Mouse (Mus musculus) heart, embryonic 14.5 days (tissue): Measurements from ENCODE around the gene Dyrk2. TPM values are rescaled to one million over a fixed set of nuclear protein-coding genes. Genes with fewer than 3 reads are reported as not detected.

Experiments
- ATAC-seq: fragments of 200-750 bp; cut with Nextera tagmentation; 2 replicates; pipeline ENCODE4 v1.8.0; 2017; ENCODE audit warnings: low read depth, moderate TSS enrichment; ENCODE audit not compliant: insufficient number of reproducible peaks, insufficient read depth, low FRiP score
- H3K27ac ChIP-seq, 2 experiments: fragments of 200-500 bp in 1 of 2; fragments of 300-500 bp in 1 of 2; sonication (generic) in 1 of 2; replicated peaks in 1 of 2; 2 replicates each; pipeline ENCODE4 v1.5.1; 2012 to 2014; ENCODE audit warnings: low read depth in 2 of 2, low read length in 2 of 2, control low read depth in 1 of 2, mild to moderate bottlenecking in 1 of 2, mixed read lengths in 1 of 2; ENCODE audit not compliant: control insufficient read depth in 1 of 2, insufficient read depth in 1 of 2
- H3K27me3 ChIP-seq: fragments of 300-500 bp; sonication (generic); 2 replicates; pipeline ENCODE4 v1.6.1; 2014; ENCODE audit warnings: mild to moderate bottlenecking, low read length, control low read depth; ENCODE audit not compliant: control insufficient read depth, insufficient read depth
- H3K36me3 ChIP-seq: fragments of 300-500 bp; sonication (generic); 2 replicates; pipeline ENCODE4 v1.6.1; 2014; ENCODE audit warnings: mild to moderate bottlenecking, control low read depth, low read length, mixed read lengths; ENCODE audit not compliant: control insufficient read depth, insufficient read depth
- H3K4me1 ChIP-seq, 2 experiments: fragments of 200-500 bp in 1 of 2; fragments of 300-500 bp in 1 of 2; sonication (generic) in 1 of 2; 2 replicates each; pipeline ENCODE4 v1.6.1; 2012 to 2014; ENCODE audit warnings: low read length in 2 of 2, control low read depth in 1 of 2, mixed read lengths in 1 of 2; ENCODE audit not compliant: control insufficient read depth in 2 of 2, insufficient read depth in 2 of 2
- H3K4me2 ChIP-seq: fragments of 300-500 bp; sonication (generic); 2 replicates; pipeline ENCODE4 v1.6.1; 2014; ENCODE audit warnings: mild to moderate bottlenecking, low read length
- H3K4me3 ChIP-seq, 2 experiments: fragments of 200-500 bp in 1 of 2; fragments of 300-500 bp in 1 of 2; sonication (generic) in 1 of 2; 2 replicates each; pipeline ENCODE4 v1.5.1; 2012 to 2014; ENCODE audit warnings: low read length in 2 of 2, mild to moderate bottlenecking in 2 of 2, control low read depth in 1 of 2, low read depth in 1 of 2, moderate library complexity in 1 of 2; ENCODE audit not compliant: control insufficient read depth in 1 of 2, insufficient read depth in 1 of 2
- H3K9ac ChIP-seq: fragments of 300-500 bp; sonication (generic); 2 replicates; pipeline ENCODE4 v1.6.1; 2014; ENCODE audit warnings: mild to moderate bottlenecking, low read length
- H3K9me3 ChIP-seq: fragments of 300-500 bp; sonication (generic); 2 replicates; pipeline ENCODE4 v1.6.1; 2016; ENCODE audit warnings: low read length, control low read depth; ENCODE audit not compliant: control insufficient read depth
- WGBS: fragments of 180-500 bp; shearing (Covaris S2); extraction: QIAGEN DNeasy Blood & Tissue Kit; methylation state at CpG from one replicate; pipeline ENCODE4 v1.1.7; 2014; 5-methylcytosine and 5-hydroxymethylcytosine counted together
- polyA plus RNA-seq: library from polyadenylated mRNA; unstranded; fragments of >200 nt; fragmentation: Nextera tagmentation; extraction: Ambion mirVana; gene quantifications from 2 replicates; pipeline ENCODE4 v1.2.1, GENCODE M21; 2014

Dyrk2 gene
- 15.3 and 16.0 TPM in 2 replicates for polyA plus RNA-seq

DNA sequence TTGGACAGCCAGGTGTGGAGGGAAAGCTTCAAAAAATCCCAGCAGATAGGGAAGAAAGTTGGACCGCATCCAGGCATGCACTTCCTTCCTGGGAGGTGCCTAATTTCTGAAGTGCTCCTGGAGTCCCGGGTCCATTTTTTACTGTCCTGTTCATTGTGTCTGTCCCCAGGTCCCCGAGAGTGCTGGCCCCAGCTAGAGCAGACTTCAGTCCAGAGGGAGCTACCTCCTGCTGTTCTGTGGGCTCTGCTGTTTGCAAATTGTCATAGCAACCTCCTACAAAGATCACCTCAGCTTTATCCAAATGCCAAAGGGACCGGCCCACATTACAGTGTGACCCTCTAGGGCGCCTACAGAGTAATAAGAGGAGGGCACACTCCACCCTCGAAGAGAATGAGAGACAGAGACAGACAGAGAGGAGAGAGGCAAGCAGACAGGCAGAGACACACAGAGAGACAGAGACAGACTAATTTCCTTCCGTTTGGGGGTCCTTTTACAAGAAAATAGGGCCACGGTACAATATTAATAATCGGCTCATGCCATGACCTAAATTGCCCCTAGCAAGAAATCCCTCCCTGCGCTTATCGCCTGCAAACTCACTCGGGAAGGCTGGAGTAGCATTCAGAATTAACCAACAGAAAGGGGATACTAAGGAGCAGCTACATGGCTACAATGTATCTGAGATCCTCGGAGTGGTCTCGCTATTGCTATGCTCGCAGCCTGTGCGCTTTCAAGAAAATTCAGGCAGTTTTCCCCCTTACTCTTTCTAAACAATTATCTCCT is at the start of gene Dyrk2:
TSS of gene Dyrk2 (minus strand) at position 9 of the 780 bp plus-strand sequence.
- Histone ChIP-seq H3K9ac (peak within 1 kb of the TSS; percentile 100), H3K4me3 (peak within 1 kb of the TSS; percentile 84 to 92), H3K4me2 (peak within 1 kb of the TSS; percentile 97), H3K4me1 (peaks cover 13 to 27% of the 10 kb centered on the region in 2 experiments), H3K27me3 (no peaks in the 10 kb centered on the region), H3K27ac (peak within 1 kb of the TSS; percentile 90 to 99), H3K9me3 (no peaks in the 10 kb centered on the region), H3K36me3 (peaks cover 2% of the 10 kb centered on the region)
- no peak for ATAC-seq
- WGBS: 15% methylated on average over 16 of the region's 16 CpGs

DNA sequence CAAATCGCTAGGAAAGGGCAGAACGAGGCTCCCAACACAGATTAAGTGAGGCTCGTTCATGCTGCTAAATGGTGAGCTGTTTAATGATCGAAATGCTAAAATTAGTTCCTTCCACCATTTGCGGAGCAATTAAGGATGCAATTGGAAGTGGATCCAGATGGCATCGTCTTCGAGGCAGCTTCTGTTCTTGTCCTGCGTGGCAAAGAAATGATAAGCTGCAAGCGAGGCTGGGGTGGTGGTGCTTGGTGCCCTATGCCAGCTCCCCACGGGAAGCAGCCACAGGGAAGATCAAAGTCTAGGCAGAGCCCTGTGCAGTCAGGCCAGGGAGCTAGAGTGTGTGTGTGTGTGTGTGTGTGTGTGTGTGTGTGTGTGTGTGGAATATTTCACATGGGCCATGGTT is 32.6 kb upstream of the Dyrk2 start:
- Histone ChIP-seq H3K27ac (no peak overlapping the region), H3K36me3 (no peaks in the 10 kb centered on the region), H3K4me1 (no peaks in the 10 kb centered on the region), H3K9ac (no peak overlapping the region), H3K9me3 (0 out of 2 replicates have a peak, but pooled peaks cover 2% of the 10 kb centered on the region), H3K27me3 (no peaks in the 10 kb centered on the region), H3K4me2 (no peak overlapping the region), H3K4me3 (no peak overlapping the region)
- 71% methylated on average over 10 of the region's 10 CpGs for WGBS
- no peak for ATAC-seq

DNA sequence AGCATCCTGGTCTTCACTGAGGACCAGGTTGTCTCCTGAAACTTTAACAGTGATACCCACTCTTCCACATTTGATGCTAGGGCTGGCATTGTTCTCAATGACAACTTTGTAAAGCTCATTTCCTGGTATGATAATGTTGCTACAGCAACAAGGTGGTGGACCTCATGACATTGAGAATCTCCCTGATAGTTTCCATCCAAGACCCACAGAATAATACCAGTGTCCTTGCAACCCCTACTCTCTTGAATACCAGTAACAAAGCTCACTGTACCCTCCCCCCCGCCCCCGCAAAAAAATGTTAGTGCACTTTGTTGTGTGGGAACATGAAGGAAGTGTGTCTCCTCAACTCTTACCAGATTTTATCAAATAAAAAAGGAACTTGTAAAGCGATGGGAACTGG is 23.6 kb upstream of the Dyrk2 start:
- WGBS: 68% methylated on average over 3 of the region's 3 CpGs
- H3K9me3 ChIP-seq: 0 out of 2 replicates have a peak, but pooled peaks cover 2% of the 10 kb centered on the region
- H3K4me2 ChIP-seq: no peak overlapping the region
- ATAC-seq: no peak
- no peak overlapping the region for H3K9ac ChIP-seq
- no peak overlapping the region for H3K4me3 ChIP-seq
- H3K4me1 ChIP-seq: no peaks in the 10 kb centered on the region
- H3K27ac ChIP-seq: no peak overlapping the region
- H3K27me3 ChIP-seq: no peaks in the 10 kb centered on the region
- H3K36me3 ChIP-seq: no peaks in the 10 kb centered on the region

DNA sequence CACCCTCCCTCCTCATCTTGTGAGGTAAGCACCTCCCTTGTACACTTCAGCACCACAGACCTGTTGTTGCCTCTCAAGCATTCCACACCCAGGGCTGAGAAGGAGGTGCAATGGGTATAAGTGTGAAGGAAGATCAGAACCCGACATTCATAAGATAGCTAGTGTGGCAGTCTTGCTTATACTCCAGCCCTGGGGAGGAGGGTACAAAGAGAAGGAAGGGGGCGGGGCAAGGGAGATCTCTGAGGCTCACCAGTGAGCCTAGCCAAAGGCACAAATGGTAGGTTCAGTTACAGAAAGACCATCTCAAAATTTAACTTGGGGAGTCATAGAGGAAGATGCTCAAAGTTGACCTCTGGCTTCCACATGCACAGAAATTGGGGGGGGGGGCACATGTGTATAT is 14.1 kb upstream of the Dyrk2 start:
- 69% methylated on average over 2 of the region's 2 CpGs for WGBS

DNA sequence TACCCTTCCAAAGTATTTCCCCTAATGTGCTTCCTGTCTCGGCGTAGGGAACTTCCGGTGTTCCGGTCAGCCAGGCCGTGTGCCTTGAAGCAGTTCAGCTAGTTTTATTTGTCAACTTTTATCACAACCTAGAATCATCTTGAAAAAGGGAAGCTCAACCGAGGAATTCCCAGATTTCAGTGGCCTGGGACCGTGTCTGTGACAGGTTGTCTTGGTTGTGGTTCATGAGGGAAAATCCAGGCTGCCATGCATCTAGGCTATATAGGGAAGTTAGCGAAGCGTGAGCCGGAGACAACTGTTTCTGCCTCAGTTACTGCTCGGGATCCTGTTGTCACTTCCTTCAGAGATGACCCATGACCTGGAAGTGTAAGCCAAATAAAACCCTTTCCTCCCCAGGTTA is 13.3 kb upstream of the Dyrk2 start:
- H3K9me3 ChIP-seq: no peaks in the 10 kb centered on the region
- H3K27ac ChIP-seq: no peak overlapping the region
- no peaks in the 10 kb centered on the region for H3K36me3 ChIP-seq
- no peak overlapping the region for H3K4me2 ChIP-seq
- no peaks in the 10 kb centered on the region for H3K27me3 ChIP-seq
- no peak overlapping the region for H3K9ac ChIP-seq
- WGBS: 82% methylated on average over 11 of the region's 11 CpGs
- no peaks in the 10 kb centered on the region for H3K4me1 ChIP-seq
- ATAC-seq: no peak
- H3K4me3 ChIP-seq: no peak overlapping the region

More for the DNA sequence above, 14.1 kb upstream of the Dyrk2 start:
- Histone ChIP-seq H3K4me1 (no peaks in the 10 kb centered on the region), H3K9ac (no peak overlapping the region), H3K36me3 (no peaks in the 10 kb centered on the region), H3K9me3 (no peaks in the 10 kb centered on the region), H3K27me3 (no peaks in the 10 kb centered on the region), H3K4me3 (no peak overlapping the region), H3K4me2 (no peak overlapping the region), H3K27ac (no peak overlapping the region)
- ATAC-seq: no peak

DNA sequence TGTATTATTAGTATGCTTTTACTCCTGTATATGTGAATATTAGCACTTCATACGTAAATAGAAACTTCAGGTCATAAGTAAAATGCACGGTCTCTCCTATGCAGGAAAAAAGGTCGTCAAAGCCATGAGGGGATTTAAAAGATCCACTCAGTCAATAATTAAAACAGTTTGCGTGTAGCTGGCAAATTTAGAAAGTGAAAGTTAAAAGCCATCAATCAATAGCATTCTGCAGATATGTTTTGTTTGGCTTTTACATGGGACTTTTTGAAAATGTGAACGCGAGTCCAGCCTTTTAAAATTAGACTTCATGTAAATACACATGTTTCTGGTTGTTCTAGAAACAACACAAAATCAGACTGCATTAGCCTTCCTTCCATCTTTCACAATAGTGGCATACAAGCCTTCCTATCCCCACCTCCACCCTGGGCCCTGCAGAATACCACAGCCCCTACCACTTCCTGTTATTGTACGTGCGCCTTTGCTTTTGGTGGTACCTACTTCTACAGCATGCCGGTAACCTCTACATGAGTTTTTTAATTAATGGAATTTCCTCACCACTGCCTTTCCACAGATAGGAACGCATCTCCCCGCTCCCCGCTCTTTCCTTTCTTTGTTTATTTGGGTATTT is 12.4 kb upstream of the Dyrk2 start:
- Histone ChIP-seq H3K27ac (no peak overlapping the region), H3K9ac (no peak overlapping the region), H3K9me3 (no peaks in the 10 kb centered on the region), H3K4me1 (no peaks in the 10 kb centered on the region), H3K4me2 (no peak overlapping the region), H3K36me3 (no peaks in the 10 kb centered on the region), H3K27me3 (no peaks in the 10 kb centered on the region), H3K4me3 (no peak overlapping the region)
- ATAC-seq: no peak
- WGBS: 80% methylated on average over 12 of the region's 12 CpGs

DNA sequence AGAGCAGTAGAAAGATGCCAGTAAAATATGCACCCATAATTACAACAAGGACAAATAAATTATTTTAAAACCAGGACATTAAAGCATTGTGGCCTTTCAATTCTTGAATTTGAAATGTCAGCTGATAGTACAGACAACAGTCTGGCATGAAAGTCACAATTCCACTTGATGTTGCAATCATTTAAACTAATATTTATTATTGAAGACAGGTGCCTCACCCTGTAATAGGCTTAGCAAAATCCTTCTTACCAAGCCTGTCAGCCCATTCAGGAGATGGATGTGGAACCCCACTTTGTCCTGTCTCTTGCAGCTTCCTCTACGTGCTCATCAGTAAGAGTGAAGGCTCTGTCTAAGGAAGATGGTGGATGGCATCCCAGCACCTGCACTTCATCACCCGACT is 10.8 kb upstream of the Dyrk2 start:
- H3K27ac ChIP-seq: no peak overlapping the region
- no peak overlapping the region for H3K9ac ChIP-seq
- no peaks in the 10 kb centered on the region for H3K36me3 ChIP-seq
- no peak overlapping the region for H3K4me2 ChIP-seq
- H3K4me3 ChIP-seq: no peak overlapping the region
- H3K9me3 ChIP-seq: 0 out of 2 replicates have a peak, but pooled peaks cover 4% of the 10 kb centered on the region
- H3K27me3 ChIP-seq: no peaks in the 10 kb centered on the region
- WGBS: 71% methylated on average over 2 of the region's 2 CpGs
- no peaks in the 10 kb centered on the region for H3K4me1 ChIP-seq
- no peak for ATAC-seq
